In the genomic region with DNA sequence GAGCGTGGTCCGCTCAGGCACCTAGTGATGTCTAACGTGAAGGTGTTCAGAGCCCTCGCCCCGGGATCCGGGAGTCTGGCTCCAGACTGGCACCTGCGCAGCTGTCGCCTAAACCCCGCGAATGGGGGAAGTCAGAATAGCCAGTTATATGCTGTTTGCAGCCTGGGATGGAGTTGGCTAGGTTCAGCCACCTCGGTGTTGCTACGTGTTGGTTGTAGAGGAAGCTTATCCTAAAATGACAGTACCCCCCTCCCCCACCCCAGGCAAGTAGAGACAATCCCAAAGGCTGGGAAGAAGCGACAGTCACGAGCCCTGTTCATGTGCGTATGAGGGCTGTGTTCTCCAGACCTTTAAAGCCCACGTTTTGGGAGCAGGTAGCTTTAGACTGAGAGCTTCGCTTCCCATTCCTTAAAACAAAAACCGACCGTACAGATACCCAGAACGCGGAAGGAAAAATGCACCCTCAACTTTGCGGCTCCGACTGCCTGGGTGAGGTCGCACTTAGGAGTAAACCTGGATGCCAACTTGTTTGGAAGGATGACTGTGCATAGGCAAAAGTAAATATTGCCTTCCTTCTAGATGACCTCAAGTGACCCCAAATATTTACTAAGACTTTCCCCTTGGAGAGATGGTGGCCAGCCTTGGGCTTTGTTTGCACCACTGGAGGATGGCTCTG, we compare ENCODE assay signal across 10 mouse cellular contexts. TPM values are rescaled to one million over a fixed set of nuclear protein-coding genes. Genes with fewer than 3 reads are reported as not detected.
DNase-seq lines count a peak whose midpoint lies in the region; ATAC-seq lines count a peak whose summit lies in the region.
"Had no signal": no experiment of that assay in that cellular context is flagged by ENCODE, and none has a peak within 500 bp of the region (broad histone marks: within the 10 kb centered on the region; RNA-seq: fewer than 3 reads in every experiment).

No protein-coding gene starts in this region.

- H3K27me3 ChIP-seq in heart, embryonic 13.5 days (replicated peaks), result peaks cover 91% of the 10 kb centered on the region
- H3K27me3 ChIP-seq in embryonic facial prominence, embryonic 11.5 days (ENCODE audit: control insufficient read depth, insufficient read depth, low read length), result peaks cover 59% of the 10 kb centered on the region
- peaks cover 69% of the 10 kb centered on the region for H3K27me3 ChIP-seq in intestine, embryonic 16.5 days (replicated peaks; ENCODE audit: control insufficient read depth, insufficient read depth, low read length)
- peaks cover 62% of the 10 kb centered on the region for H3K27me3 ChIP-seq in neural tube, embryonic 13.5 days

- H3K4me1 ChIP-seq in heart, embryonic 13.5 days, result peaks cover 18% of the 10 kb centered on the region
- H3K4me1 ChIP-seq in embryonic facial prominence, embryonic 11.5 days (ENCODE audit: control insufficient read depth, insufficient read depth, low read length), result peaks cover 4% of the 10 kb centered on the region; the same call in 1 of the 2 replicates
- peaks cover 11% of the 10 kb centered on the region for H3K4me1 ChIP-seq in intestine, embryonic 16.5 days (ENCODE audit: control insufficient read depth, insufficient read depth, low read length)
- peaks cover 36% of the 10 kb centered on the region for H3K4me1 ChIP-seq in neural tube, embryonic 13.5 days (replicated peaks)

- H3K4me3 ChIP-seq in heart, embryonic 13.5 days, result peak overlapping the region; percentile 56
- peak overlapping the region; percentile 54 for H3K4me3 ChIP-seq in embryonic facial prominence, embryonic 11.5 days (ENCODE audit: low read depth, low read length)
- peak overlapping the region; percentile 47 for H3K4me3 ChIP-seq in intestine, embryonic 16.5 days (ENCODE audit: low read length)
- H3K4me3 ChIP-seq in neural tube, embryonic 13.5 days, result peak overlapping the region; percentile 59

- no peaks in the 10 kb centered on the region for H3K9me3 ChIP-seq in heart, embryonic 13.5 days
- no peaks in the 10 kb centered on the region for H3K9me3 ChIP-seq in embryonic facial prominence, embryonic 11.5 days (replicated peaks; ENCODE audit: control insufficient read depth, low read length)
- no peaks in the 10 kb centered on the region for H3K9me3 ChIP-seq in intestine, embryonic 16.5 days (ENCODE audit: control insufficient read depth, low read length)
- H3K9me3 ChIP-seq in neural tube, embryonic 13.5 days, result no peaks in the 10 kb centered on the region
- H3K9me3 ChIP-seq: liver, embryonic 13.5 days had no signal

- no peak for DNase-seq in heart, postnatal 14 days
- DNase-seq in embryonic facial prominence, embryonic 11.5 days (ENCODE audit: low spot score), result no peak
- DNase-seq in adrenal gland, adult 8-10 months, result no peak
- no peak for DNase-seq in thymus, postnatal 10 days (ENCODE audit: low spot score in 2 of 2)
- no peak for DNase-seq in heart, adult 18-20 months
- DNase-seq: cerebellum, adult 9-11 months; liver, embryonic 13.5 days had no signal

- no peak for ATAC-seq in heart, embryonic 13.5 days (ENCODE audit: extremely low read depth, insufficient number of reproducible peaks, low FRiP score, low TSS enrichment)
- no peak for ATAC-seq in embryonic facial prominence, embryonic 11.5 days (replicated peaks; ENCODE audit: insufficient number of reproducible peaks, low FRiP score, low TSS enrichment, low read depth)
- ATAC-seq in intestine, embryonic 16.5 days, result no peak
- no peak for ATAC-seq in neural tube, embryonic 13.5 days (ENCODE audit: low read depth)

- H3K36me3 ChIP-seq in heart, embryonic 13.5 days, result no peaks in the 10 kb centered on the region
- H3K36me3 ChIP-seq in embryonic facial prominence, embryonic 11.5 days (replicated peaks; ENCODE audit: control insufficient read depth, insufficient read depth, low read depth, low read length), result no peaks in the 10 kb centered on the region
- no peaks in the 10 kb centered on the region for H3K36me3 ChIP-seq in intestine, embryonic 16.5 days (ENCODE audit: control insufficient read depth, insufficient read depth, low read length)
- H3K36me3 ChIP-seq in neural tube, embryonic 13.5 days, result no peaks in the 10 kb centered on the region
- H3K36me3 ChIP-seq: liver, embryonic 13.5 days had no signal

- no peak overlapping the region for H3K9ac ChIP-seq in heart, embryonic 13.5 days
- H3K9ac ChIP-seq in embryonic facial prominence, embryonic 11.5 days (replicated peaks; ENCODE audit: low read length), result no peak overlapping the region
- no peak overlapping the region for H3K9ac ChIP-seq in intestine, embryonic 16.5 days (ENCODE audit: low read depth, low read length)
- peak overlapping the region; percentile 78 for H3K9ac ChIP-seq in neural tube, embryonic 13.5 days
- H3K9ac ChIP-seq: liver, embryonic 13.5 days had no signal

- intact Hi-C loops in heart, postnatal 14 days (cut with DNase I), result no loop called here

- peak overlapping the region; percentile 86 for H3K4me2 ChIP-seq in heart, embryonic 13.5 days
- peak overlapping the region; percentile 94 for H3K4me2 ChIP-seq in embryonic facial prominence, embryonic 11.5 days (ENCODE audit: low read depth, low read length)
- 0 out of 2 replicates have a peak overlapping the region, but pooled peaks have one; percentile 83 for H3K4me2 ChIP-seq in intestine, embryonic 16.5 days (ENCODE audit: low read depth, low read length)
- H3K4me2 ChIP-seq in neural tube, embryonic 13.5 days, result peak overlapping the region; percentile 95

- WGBS in heart, embryonic 13.5 days, result 2% methylated on average over 24 of the region's 24 CpGs
- WGBS in embryonic facial prominence, embryonic 11.5 days, result under 1% methylated on average over 24 of the region's 24 CpGs
- 2% methylated on average over 24 of the region's 24 CpGs for WGBS in intestine, embryonic 16.5 days
- 2% methylated on average over 24 of the region's 24 CpGs for WGBS in neural tube, embryonic 13.5 days

- no peak overlapping the region for H3K27ac ChIP-seq in heart, embryonic 13.5 days (replicated peaks)
- no peak overlapping the region for H3K27ac ChIP-seq in embryonic facial prominence, embryonic 11.5 days (replicated peaks; ENCODE audit: low read depth, low read length)
- no peak overlapping the region for H3K27ac ChIP-seq in intestine, embryonic 16.5 days (ENCODE audit: low read length)
- H3K27ac ChIP-seq in neural tube, embryonic 13.5 days (replicated peaks), result peak overlapping the region; percentile 57
- H3K27ac ChIP-seq: liver, embryonic 13.5 days had no signal

RNA-seq across cellular contexts. Expression of gene Tmem132b, which starts 1.8 kb away (rescaled TPM):
- polyA plus RNA-seq in heart, embryonic 13.5 days (2015; fragmentation: Nextera tagmentation; extraction: Ambion mirVana), result 0.01 and 0.03 TPM in 2 replicates
- not detected for total RNA-seq in heart, postnatal 14 days (2021)
- 0.13 and 0.60 TPM in 2 replicates for polyA plus RNA-seq in embryonic facial prominence, embryonic 11.5 days (2014; fragmentation: Nextera tagmentation; extraction: Ambion mirVana)
- 0.11 and 0.16 TPM in 2 replicates for polyA plus RNA-seq in intestine, embryonic 16.5 days (2015; fragmentation: Nextera tagmentation; extraction: Ambion mirVana)
- 3.0 TPM in 2 replicates for polyA plus RNA-seq in neural tube, embryonic 13.5 days (2015; fragmentation: Nextera tagmentation; extraction: Ambion mirVana)
- 1 to 10 TPM; 1.4 to 5.2 (median 3.5) TPM for total RNA-seq in adrenal gland, adult 8-10 months (2022)
- total RNA-seq in heart, adult 18-20 months (2021), result not detected

RNA-seq across cellular contexts. Expression of gene Aacs, which starts 57.7 kb away (rescaled TPM):
- 13.0 and 15.3 TPM in 2 replicates for polyA plus RNA-seq in heart, embryonic 13.5 days (2015; fragmentation: Nextera tagmentation; extraction: Ambion mirVana)
- 1 to 10 TPM; 4.0 to 4.8 TPM for total RNA-seq in heart, postnatal 14 days (2021)
- 28.4 and 34.7 TPM in 2 replicates for polyA plus RNA-seq in embryonic facial prominence, embryonic 11.5 days (2014; fragmentation: Nextera tagmentation; extraction: Ambion mirVana)
- polyA plus RNA-seq in intestine, embryonic 16.5 days (2015; fragmentation: Nextera tagmentation; extraction: Ambion mirVana), result 81.3 and 83.5 TPM in 2 replicates
- polyA plus RNA-seq in neural tube, embryonic 13.5 days (2015; fragmentation: Nextera tagmentation; extraction: Ambion mirVana), result 65.5 and 69.2 TPM in 2 replicates
- total RNA-seq in adrenal gland, adult 8-10 months (2022), result 10 to 100 TPM; 44.9 to 73.7 (median 53.8) TPM
- total RNA-seq in heart, adult 18-20 months (2021), result 1 to 10 TPM; 4.9 to 9.9 TPM
